Mouse (Mus musculus) MEL (cell line): ENCODE measurements around the gene Nhlrc3. TPM values are rescaled to one million over a fixed set of nuclear protein-coding genes. Genes with fewer than 3 reads are reported as not detected.

Source experiments
- DNase-seq: peaks from one replicate; pipeline ENCODE4 v3.0.0; 2011; ENCODE audit warnings: low read depth, low spot score
- H3K27ac ChIP-seq: 2 replicates; pipeline ENCODE4 v1.5.1; 2012; ENCODE audit warnings: low read depth, mild to moderate bottlenecking, control low read depth, low read length, moderate library complexity; ENCODE audit not compliant: control insufficient read depth
- H3K27me3 ChIP-seq, 2 experiments: fragments of 150-350 bp in 1 of 2; sonication (generic) in 1 of 2; 2 replicates each; pipeline ENCODE4 v1.6.1; 2012; ENCODE audit warnings: low read length in 2 of 2, mild to moderate bottlenecking in 2 of 2, improper control_type of control experiment in 1 of 2, moderate library complexity in 1 of 2; ENCODE audit not compliant: insufficient read depth in 2 of 2, control insufficient read depth in 1 of 2
- H3K36me3 ChIP-seq, 2 experiments: 2 replicates each; pipeline ENCODE4 v1.6.1; 2012 to 2014; ENCODE audit warnings: low read length in 2 of 2, improper control_type of control experiment in 1 of 2, inconsistent platforms in 1 of 2, mild to moderate bottlenecking in 1 of 2; ENCODE audit not compliant: insufficient read depth in 2 of 2, control insufficient read depth in 1 of 2
- H3K4me1 ChIP-seq, 2 experiments: fragments of 150-350 bp in 1 of 2; sonication (generic) in 1 of 2; 2 replicates each; pipeline ENCODE4 v1.6.1; 2012; ENCODE audit warnings: low read length in 2 of 2, improper control_type of control experiment in 1 of 2, mild to moderate bottlenecking in 1 of 2; ENCODE audit not compliant: insufficient read depth in 2 of 2, control insufficient read depth in 1 of 2
- H3K4me3 ChIP-seq, 2 experiments: fragments of 150-350 bp in 1 of 2; sonication (generic) in 1 of 2; 2 replicates each; pipeline ENCODE4 v1.5.1; 2012; ENCODE audit warnings: low read depth in 2 of 2, low read length in 2 of 2, mild to moderate bottlenecking in 2 of 2, moderate library complexity in 2 of 2, control low read depth in 1 of 2, improper control_type of control experiment in 1 of 2; ENCODE audit not compliant: control insufficient read depth in 1 of 2, insufficient read depth in 1 of 2
- H3K79me2 ChIP-seq: 2 replicates; pipeline ENCODE4 v1.6.1; 2012; ENCODE audit warnings: mild to moderate bottlenecking, low read length, moderate library complexity; ENCODE audit not compliant: control insufficient read depth, poor library complexity, insufficient read depth
- H3K9ac ChIP-seq: 2 replicates; pipeline ENCODE4 v1.6.1; 2012; ENCODE audit warnings: low read depth, mild to moderate bottlenecking, control low read depth, low read length, moderate library complexity; ENCODE audit not compliant: control insufficient read depth, poor library complexity, severe bottlenecking
- H3K9me3 ChIP-seq: fragments of 150-350 bp; sonication (generic); replicated peaks from 2 replicates; pipeline ENCODE4 v1.6.1; 2012; ENCODE audit warnings: mild to moderate bottlenecking, low read length, improper control_type of control experiment, moderate library complexity; ENCODE audit not compliant: insufficient read depth
- CTCF ChIP-seq, 3 experiments: IDR thresholded peaks in 2 of 3; conservative IDR thresholded peaks in 1 of 3; 2 replicates each; pipeline ENCODE4 v1.5.1; 2011 to 2012; ENCODE audit warnings: low read length in 3 of 3, low read depth in 2 of 3, mild to moderate bottlenecking in 2 of 3, improper control_type of control experiment in 1 of 3, inconsistent platforms in 1 of 3, mixed read lengths in 1 of 3, moderate library complexity in 1 of 3; ENCODE audit not compliant: control insufficient read depth in 1 of 3, insufficient read depth in 1 of 3, poor library complexity in 1 of 3, severe bottlenecking in 1 of 3
- E2F4 ChIP-seq: IDR thresholded peaks from 2 replicates; pipeline ENCODE4 v1.6.1; 2011; ENCODE audit warnings: low read depth, low read length, improper control_type of control experiment, borderline replicate concordance
- EP300 ChIP-seq, 2 experiments: IDR thresholded peaks; 2 replicates each; pipeline ENCODE4 v1.6.1; 2011; ENCODE audit warnings: improper control_type of control experiment in 2 of 2, low read length in 2 of 2, low read depth in 1 of 2, mild to moderate bottlenecking in 1 of 2
- GATA1 ChIP-seq: IDR thresholded peaks from 2 replicates; pipeline ENCODE4 v1.6.1; 2011; ENCODE audit warnings: low read depth, low read length, improper control_type of control experiment
- JUND ChIP-seq: IDR thresholded peaks from 2 replicates; pipeline ENCODE4 v1.6.1; 2011; ENCODE audit warnings: low read depth, mild to moderate bottlenecking, improper control_type of control experiment, low read length
- KAT2A ChIP-seq: conservative IDR thresholded peaks from 2 replicates; pipeline ENCODE4 v1.6.1; 2012; ENCODE audit warnings: low read depth, low read length, improper control_type of control experiment, inconsistent platforms
- MAX ChIP-seq: IDR thresholded peaks from 2 replicates; pipeline ENCODE4 v1.6.1; 2011; ENCODE audit warnings: low read length, improper control_type of control experiment
- MEF2A ChIP-seq: IDR thresholded peaks from 2 replicates; pipeline ENCODE4 v1.6.1; 2014; ENCODE audit warnings: low read depth, mild to moderate bottlenecking, inconsistent platforms, low read length, improper control_type of control experiment; ENCODE audit not compliant: poor library complexity, insufficient replicate concordance, severe bottlenecking; ENCODE audit errors: extremely low read depth
- MYC ChIP-seq: IDR thresholded peaks from 2 replicates; pipeline ENCODE4 v1.6.1; 2011; ENCODE audit warnings: low read depth, mild to moderate bottlenecking, low read length, improper control_type of control experiment, moderate library complexity
- NELFE ChIP-seq: IDR thresholded peaks from 2 replicates; pipeline ENCODE4 v1.6.1; 2011; ENCODE audit warnings: low read depth, low read length, improper control_type of control experiment
- NRF1 ChIP-seq: IDR thresholded peaks from 2 replicates; pipeline ENCODE4 v1.6.1; 2014; ENCODE audit warnings: low read depth, mild to moderate bottlenecking, inconsistent platforms, low read length, improper control_type of control experiment, moderate library complexity; ENCODE audit not compliant: poor library complexity, insufficient read depth, severe bottlenecking
- POLR2AphosphoS2 ChIP-seq: IDR thresholded peaks from 2 replicates; pipeline ENCODE4 v1.6.1; 2011; ENCODE audit warnings: low read length, improper control_type of control experiment
- SIN3A ChIP-seq: IDR thresholded peaks from 2 replicates; pipeline ENCODE4 v1.6.1; 2012; ENCODE audit warnings: low read length, improper control_type of control experiment, inconsistent platforms
- SMC3 ChIP-seq: IDR thresholded peaks from 2 replicates; pipeline ENCODE4 v1.6.1; 2011; ENCODE audit warnings: low read depth, low read length, improper control_type of control experiment
- TBP ChIP-seq: IDR thresholded peaks from 2 replicates; pipeline ENCODE4 v1.8.0; 2011; ENCODE audit warnings: low read depth, low read length, improper control_type of control experiment
- UBTF ChIP-seq: IDR thresholded peaks from 2 replicates; pipeline ENCODE4 v1.6.1; 2012; ENCODE audit warnings: low read depth, mild to moderate bottlenecking, inconsistent platforms, low read length, improper control_type of control experiment, moderate library complexity, borderline replicate concordance; ENCODE audit not compliant: insufficient read depth
- USF1 ChIP-seq: IDR thresholded peaks from 2 replicates; pipeline ENCODE4 v1.6.1; 2014; ENCODE audit warnings: low read depth, mild to moderate bottlenecking, inconsistent platforms, low read length, improper control_type of control experiment, moderate library complexity
- USF2 ChIP-seq, 2 experiments: IDR thresholded peaks; 2 replicates each; pipeline ENCODE4 v1.6.1; 2011 to 2012; ENCODE audit warnings: improper control_type of control experiment in 2 of 2, low read length in 2 of 2, borderline replicate concordance in 1 of 2, inconsistent platforms in 1 of 2, low read depth in 1 of 2, mild to moderate bottlenecking in 1 of 2; ENCODE audit not compliant: insufficient read depth in 1 of 2
- ZC3H11A ChIP-seq: IDR thresholded peaks from 2 replicates; pipeline ENCODE4 v1.6.1; 2012; ENCODE audit warnings: low read depth, mild to moderate bottlenecking, inconsistent platforms, low read length, improper control_type of control experiment
- ZKSCAN1 ChIP-seq: IDR thresholded peaks from 2 replicates; pipeline ENCODE4 v1.6.1; 2012; ENCODE audit warnings: low read depth, mild to moderate bottlenecking, inconsistent platforms, low read length, improper control_type of control experiment, moderate library complexity
- ZNF384 ChIP-seq: IDR thresholded peaks from 2 replicates; pipeline ENCODE4 v1.6.1; 2012; ENCODE audit warnings: low read depth, mild to moderate bottlenecking, inconsistent platforms, low read length, improper control_type of control experiment
- polyA plus RNA-seq, 2 experiments: library from polyadenylated mRNA; stranded (reverse) in 1 of 2; unstranded in 1 of 2; fragments of >175 nt in 1 of 2; fragments of >200 nt in 1 of 2; gene quantifications; 2 replicates each; pipeline versions ENCODE4 v1.2.1 to v1.2.4; 2012; ENCODE audit warnings: low replicate concordance in 2 of 2, low read depth in 1 of 2; ENCODE audit not compliant: insufficient read length in 2 of 2, insufficient read depth in 1 of 2, missing spikeins in 1 of 2
- total RNA-seq: library from RNA; depleted of rRNA; stranded (reverse); fragments of 300-350 nt; gene quantifications from 2 replicates; pipeline ENCODE4 v1.2.3, GENCODE M21; 2012

Nhlrc3 gene
- total and polyA plus RNA-seq, 3 experiments, result 6.7 to 9.1 TPM; not detected in 1

DNA sequence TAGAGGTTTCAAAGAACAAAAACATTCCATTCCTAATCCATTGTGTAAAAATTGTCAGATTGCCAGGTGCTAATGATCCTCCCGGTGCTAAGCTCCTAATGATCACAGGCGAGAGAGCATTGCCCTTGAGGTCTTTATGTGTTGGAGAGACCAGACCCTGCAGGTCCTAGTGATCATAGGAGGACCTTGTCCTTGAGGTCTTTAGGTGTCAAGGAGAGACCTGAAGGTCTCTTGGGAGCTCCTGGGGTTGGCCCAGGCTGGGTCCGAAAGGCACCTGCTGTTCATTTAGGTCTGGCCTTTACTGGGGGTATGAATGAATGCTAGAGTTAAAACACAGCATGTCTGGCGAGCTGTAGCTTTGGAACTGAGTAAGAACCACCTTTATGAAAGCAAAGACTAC lies 11.0 kb upstream of the Nhlrc3 start:
- Histone ChIP-seq H3K79me2 (peaks cover 3% of the 10 kb centered on the region; the same call in 1 of the 2 replicates), H3K9me3 (no peaks in the 10 kb centered on the region), H3K4me3 (no peak overlapping the region), H3K9ac (no peak overlapping the region), H3K4me1 (no peaks in the 10 kb centered on the region), H3K36me3 (peaks cover 2 to 7% of the 10 kb centered on the region in 2 experiments; a peak in 3 of 4 replicates)
- TF ChIP-seq USF1 (no peak), USF2 (IDR thresholded peaks at IDR 0.05; ENCODE audit: borderline replicate concordance in 1 of 2, insufficient read depth in 1 of 2, low read depth in 1 of 2, low read length in 2 of 2) (no peak), GATA1 (no peak), CTCF (IDR thresholded peaks at IDR 0.05 in 2 of 3, conservative IDR thresholded peaks at IDR 0.05 in 1 of 3; ENCODE audit: control insufficient read depth in 1 of 3, insufficient read depth in 1 of 3, low read depth in 2 of 3, low read length in 3 of 3, poor library complexity in 1 of 3, severe bottlenecking in 1 of 3) (no peak), SIN3A (no peak), MYC (no peak), POLR2AphosphoS2 (no peak), E2F4 (no peak), SMC3 (no peak), JUND (no peak), ZKSCAN1 (no peak), TBP (no peak), UBTF (no peak), NRF1 (no peak), NELFE (no peak), EP300 (IDR thresholded peaks at IDR 0.05; ENCODE audit: low read depth in 1 of 2, low read length in 2 of 2) (no peak)
- TF ChIP-seq, all 39 proteins: peak for 0
- no peak for DNase-seq
- no peaks in the 10 kb centered on the region for H3K27me3 ChIP-seq
- no peak overlapping the region for H3K27ac ChIP-seq

DNA sequence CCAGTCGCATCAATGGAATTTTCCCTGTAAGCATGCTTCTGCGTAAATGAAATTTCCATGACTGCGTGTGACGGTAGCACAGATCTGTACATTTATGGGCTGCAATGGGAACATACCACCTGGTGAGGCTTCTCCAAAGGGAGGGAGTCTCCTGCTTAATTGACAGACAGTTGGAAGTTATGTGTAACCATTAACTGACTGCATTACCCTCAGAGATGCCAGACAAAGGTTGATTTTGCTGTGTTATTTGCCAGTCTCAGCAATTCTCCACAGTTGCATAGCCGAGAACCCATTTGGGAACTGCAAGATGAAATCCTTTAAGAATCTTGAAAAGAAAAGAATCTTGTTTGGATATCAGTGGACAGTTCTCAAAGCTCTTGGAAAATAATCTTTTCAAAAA lies 8.9 kb upstream of the Nhlrc3 start:
- TF ChIP-seq ZC3H11A, result no peak
- no peak for TF ChIP-seq KAT2A
- no peak for TF ChIP-seq TBP
- TF ChIP-seq MYC, result no peak
- no peak for TF ChIP-seq MAX
- no peak for TF ChIP-seq MEF2A
- TF ChIP-seq UBTF, result no peak
- no peak for TF ChIP-seq ZNF384
- Histone ChIP-seq H3K4me1 (no peaks in the 10 kb centered on the region; a peak in 1 of 4 replicates), H3K9ac (no peak overlapping the region), H3K9me3 (no peaks in the 10 kb centered on the region), H3K36me3 (peaks cover 4 to 8% of the 10 kb centered on the region in 2 experiments), H3K27me3 (no peaks in the 10 kb centered on the region), H3K27ac (no peak overlapping the region), H3K4me3 (no peak overlapping the region), H3K79me2 (peaks cover 14% of the 10 kb centered on the region)
- DNase-seq, result no peak
